Mouse (Mus musculus): ENCODE results near the gene Nfkbid.

DNA sequence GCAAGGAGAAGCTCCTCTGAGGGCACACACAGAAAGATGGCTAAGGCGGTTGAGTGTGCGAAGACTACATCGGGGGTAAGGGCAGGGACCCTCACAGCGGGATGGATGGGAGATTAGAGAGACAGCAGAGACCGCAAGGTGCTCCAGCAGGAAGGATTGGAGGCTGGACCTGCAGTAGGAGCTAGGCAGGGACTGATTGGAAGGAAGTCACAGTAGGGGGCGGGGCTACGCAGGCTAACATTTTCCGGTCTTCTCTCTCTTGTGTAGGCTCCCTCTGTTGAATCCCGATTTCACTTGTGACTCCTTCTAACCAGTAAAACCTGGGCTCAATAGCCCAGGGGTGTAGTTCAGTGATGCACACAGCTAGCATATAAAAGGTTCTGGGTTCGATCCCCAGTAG is 15.3 kb downstream of the Nfkbid start:
- no peak for TF ChIP-seq CTCF (IDR thresholded peaks at IDR 0.05; ENCODE audit: control insufficient read depth, insufficient read depth, insufficient read length)
- no peak for TF ChIP-seq USF1 (IDR thresholded peaks at IDR 0.05; ENCODE audit: low read depth)

All from C2C12 (cell line).